9 mouse cellular contexts compared by ENCODE assay signal in the genomic region with DNA sequence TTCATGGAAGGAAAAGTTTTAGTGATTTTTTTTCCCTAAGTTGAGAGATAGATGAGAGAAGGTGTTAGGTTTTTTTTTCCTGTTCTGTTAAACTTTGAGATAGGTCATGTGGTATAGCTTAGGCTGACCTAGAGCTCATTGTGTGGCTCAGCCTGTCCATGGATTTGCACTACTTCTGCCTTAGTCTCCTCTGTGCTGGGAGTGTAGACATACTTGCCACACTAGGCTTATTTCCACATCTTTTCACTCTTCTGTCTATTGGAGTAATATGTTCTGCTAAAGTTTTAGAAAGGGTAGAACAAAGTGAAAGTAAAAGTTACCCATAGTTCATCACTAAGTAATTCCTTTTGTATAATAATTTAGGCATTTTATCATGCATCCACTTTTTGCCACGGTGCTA.
"Had no signal": no experiment of that assay in that cellular context is flagged by ENCODE, and none has a peak within 500 bp of the region (broad histone marks: within the 10 kb centered on the region; RNA-seq: fewer than 3 reads in every experiment).

No protein-coding gene starts in this region.

- DNase-seq: kidney, adult 11 months; kidney, adult 9 months; kidney, postnatal 14 days; lung, embryonic 14.5 days; lung, postnatal 10 days; lung, postnatal 4 days; right cerebral cortex, postnatal 14 days; thymus, postnatal 14 days had no signal

- ATAC-seq: midbrain, embryonic 16.5 days had no signal
